Mouse (Mus musculus) skeletal muscle tissue, adult 2 months (tissue): ENCODE measurements around the gene Elp1.

Source experiments
- DNase-seq: peaks from one replicate; pipeline ENCODE4 v3.0.0-alpha.2; 2012; ENCODE audit warnings: low read depth, low spot score

The Elp1 gene

DNA sequence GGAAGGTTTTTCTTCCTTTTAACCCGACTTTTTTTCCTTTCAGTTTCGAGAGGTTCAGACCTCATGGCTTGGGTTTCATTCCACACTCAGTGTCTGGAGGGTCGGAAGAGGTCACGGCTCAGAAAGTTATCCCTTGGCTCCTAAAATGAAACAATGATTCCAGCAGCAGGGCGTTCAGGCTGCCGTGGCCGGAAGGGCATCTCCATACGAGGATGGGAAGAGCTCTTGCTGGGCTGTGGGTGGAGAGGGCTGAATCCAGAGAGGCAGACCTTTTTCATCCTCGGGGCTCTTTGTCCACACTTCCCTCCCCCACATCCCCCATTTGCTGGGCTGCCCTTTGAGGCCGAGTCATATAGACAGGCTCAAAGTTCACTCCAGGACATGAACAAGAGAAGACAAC lies 99.9 kb downstream of the Elp1 start:
- DNase-seq: peak; percentile 42
